Mouse (Mus musculus): ENCODE results near the gene Baz1b. TPM values are rescaled to one million over a fixed set of nuclear protein-coding genes. Genes with fewer than 3 reads are reported as not detected.

The Baz1b gene
- polyA plus RNA-seq, 1 experiment: 14.7 TPM

GRCm38 (mm10) chr5:135246531-135246930 lies 59.5 kb downstream of the Baz1b start:
- WGBS: 57% methylated on average over 4 of the region's 4 CpGs
- TF ChIP-seq CTCF (IDR thresholded peaks at IDR 0.05; ENCODE audit: extremely low read depth, insufficient read length, insufficient replicate concordance, low read depth, low read length): no peak
- TF ChIP-seq POLR2A (IDR thresholded peaks at IDR 0.05; ENCODE audit: low read depth, low read length): no peak
- peaks cover 46% of the 10 kb centered on the region for H3K36me3 ChIP-seq (ENCODE audit: control insufficient read depth, insufficient read depth, low read length)

DNA sequence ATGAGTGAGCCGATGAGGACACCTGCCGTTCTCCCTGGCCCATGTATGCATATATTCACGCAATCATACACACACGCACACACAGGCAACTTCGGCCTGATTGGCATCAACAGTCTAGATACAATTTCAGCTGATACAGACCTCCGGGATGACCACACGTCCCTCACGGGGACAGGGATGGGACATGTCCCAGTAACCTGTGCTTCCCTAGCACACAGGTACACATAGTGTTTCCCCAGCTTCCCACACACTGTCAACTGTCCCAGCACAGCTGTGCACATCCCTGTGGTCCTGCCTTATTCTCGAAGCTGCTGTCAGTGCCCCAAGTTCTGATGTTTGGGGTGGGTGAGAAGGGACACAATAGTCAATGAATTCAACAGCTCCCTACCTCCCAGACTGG lies 60.3 kb downstream of the Baz1b start:
- 66% methylated on average over 9 of the region's 9 CpGs for WGBS

More at GRCm38 (mm10) chr5:135246531-135246930, 59.5 kb downstream of the Baz1b start:
- peaks cover 14% of the 10 kb centered on the region for H3K27me3 ChIP-seq (ENCODE audit: control insufficient read depth, insufficient read depth, low read length)
- no peak overlapping the region for H3K4me3 ChIP-seq (ENCODE audit: low read depth, low read length)
- H3K27ac ChIP-seq (ENCODE audit: insufficient read depth, low read depth, low read length): no peak overlapping the region
- peaks cover 12% of the 10 kb centered on the region for H3K4me1 ChIP-seq (ENCODE audit: control insufficient read depth, insufficient read depth, insufficient read length, low read length)

DNA sequence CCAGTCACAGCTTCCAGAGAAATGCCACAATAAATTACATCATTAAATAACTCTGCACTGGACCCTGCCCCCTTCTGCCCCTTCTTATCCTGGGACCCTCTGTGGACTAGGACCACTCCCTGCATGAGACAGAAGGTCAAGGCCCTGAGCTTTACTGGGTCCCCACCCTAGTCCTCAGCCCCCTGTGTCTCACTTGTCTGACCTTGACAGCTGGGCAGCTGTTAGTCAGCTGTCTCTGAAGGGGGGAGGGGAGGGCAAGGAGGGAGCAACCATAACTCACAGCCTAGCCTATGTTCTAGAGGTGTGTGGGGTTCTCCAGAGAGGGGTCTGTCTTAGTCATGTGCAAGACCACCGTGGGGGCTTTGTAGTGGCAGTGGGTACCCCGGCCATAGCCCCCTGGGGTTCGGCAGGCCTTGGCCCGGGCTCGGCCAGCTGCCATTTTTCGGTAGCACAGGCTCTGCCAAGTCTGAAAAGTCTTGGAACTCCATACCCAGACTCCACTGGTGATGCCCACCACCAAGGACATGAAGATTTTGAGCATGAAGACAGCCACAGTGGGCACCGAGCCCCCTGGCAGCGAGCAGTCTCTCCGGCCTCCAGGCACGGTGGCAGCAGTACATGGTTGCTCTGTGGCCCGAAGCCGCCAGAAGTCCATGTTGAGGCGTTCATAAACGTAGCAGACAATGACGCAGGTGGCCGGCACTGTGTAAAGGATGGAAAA lies 62.1 kb downstream of the Baz1b start:
- TF ChIP-seq CTCF (IDR thresholded peaks at IDR 0.05; ENCODE audit: extremely low read depth, insufficient read length, insufficient replicate concordance, low read depth, low read length) (no peak), POLR2A (IDR thresholded peaks at IDR 0.05; ENCODE audit: low read depth, low read length) (no peak)
- H3K4me3 ChIP-seq (ENCODE audit: low read depth, low read length): no peak overlapping the region; the same call in 1 of the 2 replicates
- peaks cover 22% of the 10 kb centered on the region for H3K36me3 ChIP-seq (ENCODE audit: control insufficient read depth, insufficient read depth, low read length)
- WGBS: 87% methylated on average over 16 of the region's 16 CpGs
- no peak overlapping the region for H3K27ac ChIP-seq (ENCODE audit: insufficient read depth, low read depth, low read length)
- H3K27me3 ChIP-seq (ENCODE audit: control insufficient read depth, insufficient read depth, low read length): peaks cover 14% of the 10 kb centered on the region
- peaks cover 12% of the 10 kb centered on the region for H3K4me1 ChIP-seq (ENCODE audit: control insufficient read depth, insufficient read depth, insufficient read length, low read length)

More for the DNA sequence above, 60.3 kb downstream of the Baz1b start:
- peaks cover 12% of the 10 kb centered on the region for H3K4me1 ChIP-seq (ENCODE audit: control insufficient read depth, insufficient read depth, insufficient read length, low read length)
- TF ChIP-seq CTCF (IDR thresholded peaks at IDR 0.05; ENCODE audit: extremely low read depth, insufficient read length, insufficient replicate concordance, low read depth, low read length): no peak
- TF ChIP-seq POLR2A (IDR thresholded peaks at IDR 0.05; ENCODE audit: low read depth, low read length): no peak
- H3K36me3 ChIP-seq (ENCODE audit: control insufficient read depth, insufficient read depth, low read length): peaks cover 38% of the 10 kb centered on the region
- peaks cover 14% of the 10 kb centered on the region for H3K27me3 ChIP-seq (ENCODE audit: control insufficient read depth, insufficient read depth, low read length)
- no peak overlapping the region for H3K27ac ChIP-seq (ENCODE audit: insufficient read depth, low read depth, low read length)
- no peak overlapping the region for H3K4me3 ChIP-seq (ENCODE audit: low read depth, low read length)

DNA sequence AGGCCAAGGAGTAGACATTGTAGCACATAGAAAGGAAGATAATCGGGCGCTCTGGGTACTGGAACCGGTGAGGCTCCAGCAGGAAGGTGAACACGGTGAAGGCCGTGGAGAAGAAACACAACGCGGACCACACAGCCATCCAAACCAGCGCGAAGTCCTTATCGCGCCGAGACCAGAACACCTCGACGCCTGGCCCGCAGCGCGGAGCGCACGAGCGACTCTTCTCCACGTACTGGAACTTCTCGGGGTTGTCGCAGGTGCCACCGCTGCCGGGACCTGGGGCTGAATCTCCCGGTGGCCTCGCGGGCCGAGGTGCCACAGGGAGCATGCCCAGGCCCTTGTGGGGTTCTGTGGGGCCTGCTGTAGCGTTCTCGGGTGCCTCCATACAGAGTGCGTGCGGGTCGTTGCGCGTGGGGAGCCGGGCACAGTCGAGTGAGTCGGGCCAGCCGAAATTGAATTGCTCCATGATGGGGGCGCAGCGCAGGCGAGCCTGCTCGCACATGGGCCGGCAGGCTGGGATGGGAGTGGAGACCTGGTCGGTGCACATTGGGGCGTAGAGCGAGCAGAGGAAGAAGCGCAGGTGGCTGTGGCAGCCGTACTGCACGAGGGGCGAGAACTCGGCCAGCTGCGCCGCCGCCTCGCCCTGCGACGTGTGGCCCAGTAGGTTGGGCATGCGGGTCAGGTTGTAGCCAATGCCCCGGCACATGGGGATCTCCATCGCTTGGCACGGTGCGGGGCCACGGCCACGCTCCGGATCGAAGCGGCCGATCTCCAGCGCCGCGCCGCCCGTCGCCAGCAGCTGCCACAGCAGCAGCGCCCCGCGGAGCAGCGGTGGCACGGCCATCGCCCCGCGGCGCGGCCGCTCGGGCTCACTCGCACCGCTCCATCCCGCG lies 63.4 kb downstream of the Baz1b start:
- Histone ChIP-seq H3K4me1 (ENCODE audit: control insufficient read depth, insufficient read depth, insufficient read length, low read length) (peaks cover 12% of the 10 kb centered on the region), H3K27me3 (ENCODE audit: control insufficient read depth, insufficient read depth, low read length) (peaks cover 14% of the 10 kb centered on the region), H3K4me3 (ENCODE audit: low read depth, low read length) (peak overlapping the region; percentile 67), H3K36me3 (ENCODE audit: control insufficient read depth, insufficient read depth, low read length) (peaks cover 10% of the 10 kb centered on the region), H3K27ac (ENCODE audit: insufficient read depth, low read depth, low read length) (no peak overlapping the region)
- 2% methylated on average over 92 of the region's 92 CpGs for WGBS
- TF ChIP-seq CTCF (IDR thresholded peaks at IDR 0.05; ENCODE audit: extremely low read depth, insufficient read length, insufficient replicate concordance, low read depth, low read length) (no peak), POLR2A (IDR thresholded peaks at IDR 0.05; ENCODE audit: low read depth, low read length) (no peak)

- WGBS: under 1% methylated on average over 51 of the region's 51 CpGs
- H3K36me3 ChIP-seq (ENCODE audit: control insufficient read depth, insufficient read depth, low read length): peaks cover 6% of the 10 kb centered on the region; the same call in 1 of the 2 replicates
- H3K4me1 ChIP-seq (ENCODE audit: control insufficient read depth, insufficient read depth, insufficient read length, low read length): peaks cover 12% of the 10 kb centered on the region
- H3K4me3 ChIP-seq (ENCODE audit: low read depth, low read length): peak within 1 kb of the TSS; percentile 67
- TF ChIP-seq CTCF (IDR thresholded peaks at IDR 0.05; ENCODE audit: extremely low read depth, insufficient read length, insufficient replicate concordance, low read depth, low read length): no peak
- no peak for TF ChIP-seq POLR2A (IDR thresholded peaks at IDR 0.05; ENCODE audit: low read depth, low read length)
- peaks cover 14% of the 10 kb centered on the region for H3K27me3 ChIP-seq (ENCODE audit: control insufficient read depth, insufficient read depth, low read length)
- H3K27ac ChIP-seq (ENCODE audit: insufficient read depth, low read depth, low read length): no peak within 1 kb of the TSS
Measured at GRCm38 (mm10) chr5:135251079-135251454, 64.0 kb downstream of the Baz1b start, which contains the start of gene Fzd9. Gene Fzd9 (minus strand): TSS chr5:135251230.

DNA sequence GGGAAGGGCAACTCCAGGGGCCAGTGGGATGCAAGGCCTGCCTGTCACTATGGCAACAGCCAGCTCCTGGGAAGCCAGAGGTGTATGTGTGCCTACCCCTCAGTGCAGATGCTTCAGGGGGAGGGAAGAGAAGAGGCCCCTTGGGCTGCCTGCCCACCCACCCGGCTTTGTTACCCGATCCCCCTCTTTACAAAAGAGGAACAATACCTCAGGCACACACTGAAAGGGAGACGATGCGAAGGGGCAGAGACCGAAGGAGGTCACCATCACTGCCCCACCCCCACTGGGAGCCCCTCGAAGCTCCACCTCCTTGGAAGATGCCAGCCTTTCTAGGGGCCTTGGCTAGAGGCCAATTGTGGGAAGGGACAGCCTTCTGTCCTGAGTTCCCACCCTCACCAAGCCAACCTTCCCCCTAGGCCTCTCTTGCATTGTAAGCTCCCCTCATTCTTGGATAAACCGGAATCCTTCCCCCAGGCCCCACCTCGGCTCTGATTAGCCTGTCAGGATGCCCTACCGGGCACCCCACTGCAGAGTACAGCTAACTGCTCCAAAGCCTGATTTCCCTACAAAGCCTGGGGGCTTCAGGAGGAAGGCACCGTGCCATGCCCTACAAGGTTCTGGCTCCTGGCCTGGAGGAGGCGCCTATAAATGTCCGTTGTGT lies 66.8 kb downstream of the Baz1b start:
- TF ChIP-seq POLR2A (IDR thresholded peaks at IDR 0.05; ENCODE audit: low read depth, low read length) (no peak), CTCF (IDR thresholded peaks at IDR 0.05; ENCODE audit: extremely low read depth, insufficient read length, insufficient replicate concordance, low read depth, low read length) (no peak)
- H3K27ac ChIP-seq (ENCODE audit: insufficient read depth, low read depth, low read length): no peak overlapping the region
- H3K27me3 ChIP-seq (ENCODE audit: control insufficient read depth, insufficient read depth, low read length): peaks cover 14% of the 10 kb centered on the region
- H3K4me1 ChIP-seq (ENCODE audit: control insufficient read depth, insufficient read depth, insufficient read length, low read length): peaks cover 12% of the 10 kb centered on the region
- H3K36me3 ChIP-seq (ENCODE audit: control insufficient read depth, insufficient read depth, low read length): no peaks in the 10 kb centered on the region
- no peak overlapping the region for H3K4me3 ChIP-seq (ENCODE audit: low read depth, low read length)
- WGBS: 42% methylated on average over 12 of the region's 12 CpGs

Measured in small intestine, adult 2 months (tissue).